8 mouse cellular contexts compared by ENCODE assay signal in genomic region chr1:131867093-131867945, GRCm38 (mm10). TPM values are rescaled to one million over a fixed set of nuclear protein-coding genes. Genes with fewer than 3 reads are reported as not detected.
DNase-seq lines count a peak whose midpoint lies in the region; ATAC-seq and TF ChIP-seq lines count a peak whose summit lies in the region.

Rab29 (plus strand) TSS chr1:131867224.

- ATAC-seq in Patski, result peak; percentile 88
- ATAC-seq in hindbrain, embryonic 13.5 days (ENCODE audit: low FRiP score), result peak; percentile 97

- peak within 1 kb of the TSS; percentile 55 for H3K4me3 ChIP-seq in hindbrain, embryonic 13.5 days

- H3K27me3 ChIP-seq in Patski, result peaks cover 7% of the 10 kb centered on the region
- H3K27me3 ChIP-seq in hindbrain, embryonic 13.5 days, result peaks cover 9% of the 10 kb centered on the region

- WGBS in hindbrain, embryonic 13.5 days, result 2% methylated on average over 46 of the region's 46 CpGs

- in situ Hi-C loops in Patski (cut with MboI; ENCODE audit: low pct_unique_long_range_greater_than_20kb), result no loop called here

- H3K27ac ChIP-seq in hindbrain, embryonic 13.5 days, result no peak within 1 kb of the TSS

- peak within 1 kb of the TSS; percentile 67 for H3K9ac ChIP-seq in hindbrain, embryonic 13.5 days

- peak; percentile 92 for TF ChIP-seq CTCF in Patski (IDR thresholded peaks at IDR 0.05)

- no peaks in the 10 kb centered on the region for H3K9me3 ChIP-seq in hindbrain, embryonic 13.5 days

- POLR2A ChIA-PET in Patski (lab: Charles Lee), result no interaction called here

- peak within 1 kb of the TSS; percentile 75 for H3K4me2 ChIP-seq in hindbrain, embryonic 13.5 days

- H3K36me3 ChIP-seq in hindbrain, embryonic 13.5 days, result no peaks in the 10 kb centered on the region

- H3K4me1 ChIP-seq in hindbrain, embryonic 13.5 days (replicated peaks), result peaks cover 5% of the 10 kb centered on the region

- CTCF ChIA-PET in Patski (lab: Charles Lee), result interaction anchor here (1.1 to 1.9 kb wide), 5 partner anchors 10 to 87 kb away, joined by 3 to 8 read pairs (median 3); no protein-coding TSS in a partner anchor

- DNase-seq in Patski (ENCODE audit: low read depth, low spot score), result peak; percentile 53
- DNase-seq in cerebellum, postnatal 14 days, result peak; percentile 93 to 96
- peak; percentile 83 to 85 for DNase-seq in frontal cortex, postnatal 14 days (ENCODE audit: low spot score in 2 of 2)
- peak; percentile 80 to 84 for DNase-seq in layer of hippocampus, postnatal 25 days (ENCODE audit: extremely low spot score in 1 of 2, low spot score in 1 of 2)
- DNase-seq in lung, postnatal 25 days (ENCODE audit: low spot score), result peak; percentile 96
- DNase-seq in retina, embryonic 14.5 days (ENCODE audit: low spot score), result peak; percentile 95
- peak; percentile 94 for DNase-seq in thymus, postnatal 4 days

RNA-seq across cellular contexts. Expression of gene Rab29, which starts in this region (rescaled TPM):
- 12.9 TPM for polyA plus RNA-seq in Patski (2021)
- polyA plus RNA-seq in hindbrain, embryonic 13.5 days (2015; fragmentation: Nextera tagmentation; extraction: Ambion mirVana), result 8.0 TPM in 2 replicates
- 1 to 10 TPM; 7.3 to 8.0 TPM for total RNA-seq in layer of hippocampus, postnatal 25 days (2021)
